Mouse (Mus musculus) left cerebral cortex, adult 11 months (tissue): ENCODE measurements at regions not wholly inside any gene's neighbourhood (a gene's known extent, or its start where the extent isn't known, plus 50 kb on each side); places are given as distances from the start of the nearest gene placed in this dataset.

Experiments used
- DNase-seq: peaks from one replicate; pipeline ENCODE4 v3.0.0; 2022; ENCODE audit warnings: low spot score

GRCm38 (mm10) chr9:61293223-61293985 is 78.8 kb upstream of the Tle3 start:
- no peak for DNase-seq

DNA sequence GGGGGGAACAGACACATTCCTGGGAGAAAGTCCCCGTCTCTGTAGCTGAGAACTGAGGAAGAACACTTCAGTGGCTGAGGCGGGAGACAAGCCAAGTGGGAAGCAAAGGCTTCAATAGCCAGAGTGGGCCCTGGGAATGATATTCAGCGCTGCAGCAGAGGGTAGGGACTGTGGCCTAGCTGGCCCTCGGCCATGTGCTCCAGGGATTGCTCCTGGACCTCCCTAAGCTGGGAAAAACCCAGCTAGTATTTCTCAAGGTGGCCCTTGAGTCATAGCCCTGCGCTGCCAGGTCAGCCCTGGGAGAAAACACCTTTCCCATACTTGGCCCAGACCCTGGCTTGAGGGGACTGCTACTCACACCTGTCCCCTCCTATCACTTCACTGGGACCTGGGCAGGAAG is 77.2 kb upstream of the Tle3 start:
- no peak for DNase-seq

- DNase-seq = no peak
Measured at GRCm38 (mm10) chr9:61296311-61296947, 75.7 kb upstream of the Tle3 start.

GRCm38 (mm10) chr9:61297385-61297784 is 74.8 kb upstream of the Tle3 start:
- DNase-seq = no peak

DNA sequence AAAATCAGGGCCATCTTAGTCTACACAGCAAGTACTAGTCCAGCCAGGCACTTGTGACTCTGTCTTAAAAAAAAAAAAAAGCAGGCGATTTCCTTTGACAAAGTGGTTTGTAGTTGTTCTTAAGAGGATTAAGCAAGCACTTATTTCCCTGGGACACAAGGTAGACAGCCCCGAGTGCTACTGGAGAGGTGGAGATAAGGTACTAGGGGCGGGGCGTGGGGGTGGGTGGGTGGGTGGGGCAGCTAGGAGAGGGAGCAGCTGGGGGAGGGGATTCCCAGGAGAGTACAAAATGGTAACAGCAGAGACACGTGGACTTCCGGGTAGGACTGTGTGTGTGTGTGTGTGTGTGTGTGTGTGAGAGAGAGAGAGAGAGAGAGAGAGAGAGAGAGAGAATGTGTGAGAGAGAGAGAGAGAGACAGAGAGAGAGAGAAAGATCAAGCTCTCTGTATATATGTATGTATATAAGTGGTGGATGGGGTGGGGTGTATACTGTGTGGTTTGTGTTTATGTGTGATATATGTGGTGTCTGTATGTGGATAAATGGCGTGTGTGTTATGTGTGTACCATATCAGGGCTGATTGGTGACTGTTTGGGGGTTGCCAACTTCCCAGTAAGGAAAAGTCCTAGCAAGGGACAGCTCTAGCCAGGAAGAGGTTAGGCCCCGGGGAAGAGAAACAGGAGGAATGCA is 72.1 kb upstream of the Tle3 start:
- DNase-seq = no peak

DNA sequence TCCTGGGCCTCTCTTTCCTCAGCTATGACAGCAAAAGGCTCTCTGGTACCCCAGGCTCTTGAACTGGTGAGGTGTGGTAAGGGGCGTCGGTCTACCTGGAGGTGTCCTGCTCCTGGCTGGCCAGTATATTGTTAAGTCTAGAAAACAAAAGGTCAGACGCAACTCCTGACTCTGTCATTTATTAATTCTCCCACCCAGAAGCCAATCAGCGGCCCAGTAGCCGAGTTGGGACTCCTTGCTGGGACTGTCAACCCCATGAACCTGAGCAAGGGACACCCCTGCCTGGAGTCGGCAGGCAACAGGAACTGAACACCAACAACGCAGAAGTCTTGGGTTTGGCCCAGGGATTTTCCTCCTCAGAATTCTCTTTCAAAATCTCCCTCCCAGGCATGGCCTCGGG is 71.1 kb upstream of the Tle3 start:
- no peak for DNase-seq

DNA sequence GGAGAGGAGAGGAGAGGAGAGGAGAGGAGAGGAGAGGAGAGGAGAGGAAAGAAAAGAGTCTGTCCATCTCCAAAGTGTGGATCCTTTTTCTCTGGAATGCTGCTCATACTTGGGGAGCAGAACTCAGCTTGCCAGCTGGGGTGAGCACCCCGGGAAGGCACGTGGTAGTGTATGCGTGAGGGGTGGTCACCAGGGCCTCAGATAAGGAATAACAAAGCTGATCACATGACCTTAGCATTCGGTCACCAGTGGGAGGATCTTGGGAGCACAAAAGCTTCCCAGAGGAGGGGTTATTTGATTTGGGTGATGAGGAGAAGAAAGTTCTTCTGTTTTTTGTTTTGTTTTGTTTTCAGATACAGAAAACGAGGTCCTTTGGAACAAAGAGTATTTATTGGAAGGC is 69.4 kb upstream of the Tle3 start:
- DNase-seq = no peak

GRCm38 (mm10) chr9:61306306-61306705 is 65.9 kb upstream of the Tle3 start:
- no peak for DNase-seq

- DNase-seq = no peak
Measured at GRCm38 (mm10) chr9:61309096-61309495, 63.1 kb upstream of the Tle3 start.

DNA sequence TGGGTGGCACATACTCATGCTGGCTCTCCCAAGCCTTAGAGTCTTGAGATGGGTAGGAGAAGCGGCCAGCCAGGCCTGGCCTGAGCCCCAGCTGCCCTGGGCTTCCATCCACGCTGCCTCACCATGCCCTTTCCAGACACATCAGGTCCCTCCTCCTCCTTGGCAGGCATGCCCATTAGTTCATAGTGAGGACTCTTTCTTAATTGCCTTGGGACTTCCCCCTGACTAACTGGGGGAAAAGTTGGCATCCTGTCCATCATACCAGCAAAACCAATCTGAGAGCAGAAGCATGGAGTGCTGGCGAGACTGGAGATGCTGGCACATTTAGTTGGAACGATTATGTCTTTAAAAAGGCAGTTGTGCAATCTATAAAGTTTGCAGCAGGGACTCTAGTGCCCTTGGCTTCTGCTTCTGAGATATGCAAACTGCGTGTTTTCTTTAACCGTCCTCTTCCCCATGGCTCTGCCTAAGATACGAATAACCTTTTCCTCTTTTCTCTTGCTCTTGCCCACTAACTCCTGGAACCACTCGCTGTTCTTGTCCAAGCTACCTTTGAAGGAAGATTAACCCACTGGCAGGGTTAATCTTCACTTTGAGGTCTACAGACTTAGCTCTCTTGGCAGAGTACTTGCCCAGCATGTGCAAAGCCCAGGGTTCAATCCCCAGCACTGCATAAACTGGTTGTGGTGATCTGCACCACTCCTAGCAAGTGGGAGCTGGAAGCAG is 62.2 kb upstream of the Tle3 start:
- DNase-seq = peak; percentile 23

- no peak for DNase-seq
Measured at GRCm38 (mm10) chr9:61310574-61310973, 61.6 kb upstream of the Tle3 start.

DNA sequence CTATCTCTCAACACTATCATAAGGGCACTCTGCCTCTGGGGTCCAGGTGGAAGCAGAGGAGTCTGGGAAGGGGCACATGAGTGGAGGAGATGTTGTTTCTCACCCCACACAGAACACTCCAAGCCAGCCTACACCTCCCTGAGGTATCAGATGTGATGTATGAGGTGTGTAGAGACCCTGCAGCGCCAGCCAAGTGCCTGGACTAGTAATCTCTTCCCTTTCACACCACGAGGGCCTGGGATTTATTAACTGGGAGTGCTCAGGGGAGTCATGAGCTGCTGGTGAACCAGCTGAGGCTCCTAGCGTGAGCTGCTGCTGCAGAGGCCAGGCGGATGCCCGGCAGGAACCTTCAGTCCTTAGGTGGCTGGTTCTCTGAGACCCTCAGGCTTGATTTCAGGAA is 60.6 kb upstream of the Tle3 start:
- DNase-seq = no peak

DNA sequence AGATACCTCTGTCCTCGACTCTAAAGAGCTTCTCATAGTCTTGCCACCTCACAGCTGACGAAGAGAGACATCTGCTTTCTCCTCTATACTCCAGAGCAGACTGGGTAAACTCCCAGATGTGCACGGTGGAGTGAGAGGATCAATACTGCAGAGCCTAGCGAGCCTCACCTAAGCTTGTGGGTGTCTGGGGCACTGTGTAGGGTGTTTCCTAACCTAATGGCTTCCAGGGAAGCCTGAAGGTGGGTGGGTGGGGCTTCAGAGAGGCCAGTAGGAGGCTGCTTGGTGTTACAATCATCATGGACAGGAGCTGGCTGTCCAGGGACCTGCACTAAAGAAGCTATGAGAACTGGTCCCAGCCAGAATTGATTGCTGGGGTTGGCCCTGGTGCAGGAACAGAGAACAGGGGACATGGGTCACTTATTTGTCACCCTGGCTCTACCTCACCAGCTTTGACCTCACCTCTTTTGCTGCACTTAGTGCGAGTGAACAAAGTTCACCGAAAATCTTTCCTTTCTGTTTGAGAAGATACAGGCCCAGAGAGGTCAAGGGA is 57.5 kb upstream of the Tle3 start:
- no peak for DNase-seq

DNA sequence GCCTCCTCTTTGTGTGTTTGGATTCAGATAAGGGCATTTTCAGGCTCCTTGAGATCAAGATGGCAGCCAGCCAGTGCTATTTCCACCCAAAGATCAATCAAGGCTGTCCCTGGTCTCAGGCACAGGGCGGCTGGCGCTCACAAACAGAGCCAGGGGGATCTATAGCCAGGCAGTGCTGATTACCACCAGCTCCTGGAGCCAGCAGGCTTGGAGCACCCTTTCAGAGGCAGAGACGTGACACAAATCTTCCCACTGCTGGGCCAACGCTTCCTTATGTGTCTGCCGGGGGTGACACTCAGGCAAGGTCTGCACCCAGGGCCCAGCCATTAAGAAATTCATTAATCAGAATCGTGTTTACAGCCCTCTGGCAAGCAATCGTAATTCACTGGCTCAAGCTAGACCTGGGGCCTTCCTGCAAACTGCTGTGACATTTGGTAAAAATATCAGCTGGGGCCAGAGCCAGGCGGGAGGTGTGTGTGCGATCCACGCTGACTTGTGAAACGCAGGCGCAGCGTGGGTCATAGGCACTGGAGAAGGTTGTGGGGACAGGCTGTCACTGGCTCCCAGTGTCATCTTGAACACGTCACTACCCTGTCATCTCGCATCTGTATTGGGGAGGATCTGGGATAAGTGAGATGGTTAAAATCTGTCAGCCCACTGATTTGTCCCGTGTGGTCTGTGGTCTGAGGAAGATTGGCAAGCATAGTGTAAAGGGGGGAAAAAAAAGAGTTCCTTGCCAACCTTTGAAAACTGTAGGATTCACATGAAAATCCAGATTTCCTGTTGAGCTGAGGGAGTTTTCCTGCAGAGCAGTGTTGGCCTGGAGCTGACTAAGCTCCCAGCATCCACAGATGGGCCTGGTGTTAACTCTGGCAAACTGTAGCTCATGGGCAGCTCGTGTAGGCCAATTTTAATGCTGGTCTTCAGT is 56.5 kb upstream of the Tle3 start:
- no peak for DNase-seq

DNA sequence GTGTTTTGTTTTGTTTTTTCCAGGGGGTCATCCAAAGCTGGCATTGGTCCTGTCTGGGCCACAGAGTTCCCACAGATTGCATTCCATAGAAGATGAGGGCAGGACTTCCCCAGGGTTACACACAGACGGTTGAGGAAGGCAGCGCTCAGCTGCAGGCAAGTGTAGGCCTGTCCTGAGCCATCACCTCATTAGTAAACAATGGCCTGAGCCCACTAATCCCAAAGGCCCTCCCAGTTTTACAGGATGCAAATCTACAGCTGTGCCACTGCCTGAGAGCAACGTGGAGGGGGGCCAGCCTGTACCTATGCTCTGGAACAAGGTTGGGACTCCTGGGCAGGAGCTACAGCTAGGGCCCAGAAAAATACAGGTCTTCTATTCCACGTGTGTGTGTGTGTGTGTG is 55.7 kb upstream of the Tle3 start:
- DNase-seq = no peak

GRCm38 (mm10) chr9:61319721-61320120 is 52.4 kb upstream of the Tle3 start:
- DNase-seq = peak; percentile 10

DNA sequence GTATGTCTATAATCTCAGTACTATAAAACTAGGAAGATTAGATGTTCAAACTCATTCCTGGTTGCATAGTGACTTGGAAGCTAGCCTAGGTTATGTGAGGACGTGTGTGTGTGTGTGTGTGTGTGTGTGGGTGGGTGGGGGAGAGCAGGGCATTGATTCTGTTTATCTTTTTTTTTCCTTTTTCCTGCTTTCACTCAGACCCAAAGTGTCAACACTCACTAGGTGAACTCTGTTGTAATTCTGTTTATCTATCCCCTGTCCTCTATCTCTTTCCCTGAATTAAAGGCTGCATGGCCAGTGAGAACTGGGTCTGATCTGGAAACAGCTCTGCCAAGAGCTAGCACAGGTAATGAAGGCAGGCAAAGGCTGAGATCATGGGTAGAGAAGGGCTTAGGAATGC is 50.9 kb upstream of the Tle3 start:
- no peak for DNase-seq

GRCm38 (mm10) chr9:61321825-61322224 is 50.3 kb upstream of the Tle3 start:
- no peak for DNase-seq

DNA sequence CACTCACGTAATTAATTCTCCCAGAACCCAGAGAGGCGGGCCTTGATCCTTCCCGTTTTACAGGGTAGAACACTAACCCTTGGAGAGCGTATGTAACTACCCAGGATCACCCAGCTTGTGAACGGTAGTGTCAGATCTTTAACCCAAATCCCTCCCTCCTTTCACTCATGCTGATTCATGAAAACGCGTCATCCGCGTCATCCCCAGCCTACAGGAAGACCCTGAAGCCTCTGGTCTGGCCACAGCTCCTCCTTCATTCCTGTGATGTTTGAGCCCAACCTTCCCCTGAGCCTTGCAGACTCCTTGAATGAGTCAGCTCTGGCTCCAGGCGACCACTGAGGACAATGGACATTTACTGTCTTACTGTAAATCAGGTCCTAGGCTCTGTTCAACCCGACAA is 49.8 kb upstream of the Tle3 start:
- no peak for DNase-seq
